Mouse (Mus musculus) kidney, adult 2 months (tissue): ENCODE measurements around the gene Smarcb1.

Experiments used
- CTCF ChIP-seq: fragments of 200-500 bp; conservative IDR thresholded peaks from 2 replicates; pipeline ENCODE4 v1.5.1; 2011; ENCODE audit warnings: low read depth, mild to moderate bottlenecking, control low read depth, low read length, moderate library complexity, mixed read lengths; ENCODE audit not compliant: insufficient read depth, insufficient read length
- POLR2A ChIP-seq: fragments of 200-500 bp; IDR thresholded peaks from one replicate; pipeline ENCODE4 v1.6.1; 2011; ENCODE audit warnings: low read depth, low read length, control low read depth

- no peak for TF ChIP-seq CTCF
- TF ChIP-seq POLR2A, result peak; percentile 95
Measured at GRCm38 (mm10) chr10:75935680-75936541, 14.5 kb upstream of the Smarcb1 start, which contains the start of gene Mmp11.
